Mouse (Mus musculus) right cerebral cortex, adult 18-20 months (tissue): Measurements from ENCODE around the gene Heyl.
"Not testable (repeated sequence)": the region's sequence is repeated elsewhere in the genome, so short reads cannot be mapped to it uniquely, and the experiment has no call there.

Experiments
- DNase-seq: peaks from one replicate; pipeline ENCODE4 v3.0.0; 2022; ENCODE audit warnings: mixed read lengths

The Heyl gene

GRCm38 (mm10) chr4:123235835-123236430, 2.6 kb downstream of the Heyl start:
- no peak for DNase-seq

- no peak for DNase-seq
Observed at GRCm38 (mm10) chr4:123236431-123237031, 3.2 kb downstream of the Heyl start.

DNA sequence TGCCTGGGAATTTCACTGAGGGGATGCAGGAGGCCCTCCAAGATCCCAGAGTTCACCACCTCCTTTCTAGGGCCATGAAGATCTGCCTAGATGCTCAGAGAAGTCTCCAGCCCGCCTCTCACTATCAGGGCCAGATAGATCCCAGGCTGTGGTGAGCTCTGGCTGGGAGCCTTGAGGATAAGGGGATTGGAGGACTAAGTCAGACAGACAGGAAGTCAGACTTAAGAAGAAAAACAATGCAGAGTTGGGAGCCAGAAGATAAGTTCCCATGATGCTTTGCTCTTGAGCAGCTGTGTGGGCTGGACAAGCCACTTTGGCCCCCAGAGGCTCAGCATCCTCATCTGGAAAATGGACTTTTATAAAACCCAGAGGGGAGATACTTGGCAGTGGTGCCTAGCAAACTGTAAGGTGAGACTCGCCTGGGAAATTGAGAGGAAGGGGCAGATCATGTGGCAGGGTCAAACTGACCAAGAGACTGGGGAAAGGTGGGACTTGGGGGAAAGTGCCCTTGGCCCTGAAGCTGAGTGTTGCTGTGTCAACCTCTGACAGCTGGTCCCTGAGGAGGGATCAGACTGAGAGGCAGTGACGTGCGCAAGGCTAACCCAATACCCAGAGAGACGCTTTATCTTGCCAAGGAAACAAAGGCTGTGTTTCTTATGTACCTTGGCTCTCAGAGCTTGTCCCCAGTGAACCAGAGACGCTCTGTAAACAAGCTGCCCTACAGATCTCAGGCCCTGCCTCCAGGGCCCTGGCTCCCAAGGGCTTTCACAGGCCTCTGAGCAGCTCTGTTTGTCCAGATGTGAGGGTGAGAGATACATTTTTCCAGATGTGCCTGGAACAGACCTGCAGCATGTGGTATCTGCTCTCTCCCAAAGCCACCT, 4.3 kb downstream of the Heyl start:
- no peak for DNase-seq

- DNase-seq, result no peak
Observed at GRCm38 (mm10) chr4:123239361-123240203, 6.2 kb downstream of the Heyl start.

DNA sequence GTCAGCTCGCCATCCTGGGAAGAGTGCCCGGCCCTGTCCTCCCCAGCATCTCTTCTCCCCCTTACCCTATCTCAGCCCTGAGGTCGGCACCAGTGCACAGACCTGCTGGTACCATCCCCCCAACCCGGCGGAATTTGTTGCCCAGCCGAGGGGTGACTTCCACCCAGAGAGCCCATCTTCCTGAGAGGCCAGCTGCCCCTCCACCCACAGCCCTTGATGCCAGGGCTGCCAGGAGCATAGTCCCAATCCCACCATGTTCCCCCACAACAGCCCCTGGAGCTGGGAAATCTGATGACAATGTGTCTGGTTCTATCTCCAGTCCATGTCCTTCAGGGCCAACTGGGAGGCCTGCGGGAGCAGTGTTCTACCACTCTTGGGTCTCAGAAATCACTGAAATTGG, 12.9 kb downstream of the Heyl start:
- no peak for DNase-seq

- DNase-seq, result no peak
Observed at GRCm38 (mm10) chr4:123246651-123247050, 13.3 kb downstream of the Heyl start.

GRCm38 (mm10) chr4:123247147-123247880, 14.0 kb downstream of the Heyl start:
- no peak for DNase-seq

GRCm38 (mm10) chr4:123248971-123249567, 15.7 kb downstream of the Heyl start:
- peak; percentile 78 for DNase-seq

DNA sequence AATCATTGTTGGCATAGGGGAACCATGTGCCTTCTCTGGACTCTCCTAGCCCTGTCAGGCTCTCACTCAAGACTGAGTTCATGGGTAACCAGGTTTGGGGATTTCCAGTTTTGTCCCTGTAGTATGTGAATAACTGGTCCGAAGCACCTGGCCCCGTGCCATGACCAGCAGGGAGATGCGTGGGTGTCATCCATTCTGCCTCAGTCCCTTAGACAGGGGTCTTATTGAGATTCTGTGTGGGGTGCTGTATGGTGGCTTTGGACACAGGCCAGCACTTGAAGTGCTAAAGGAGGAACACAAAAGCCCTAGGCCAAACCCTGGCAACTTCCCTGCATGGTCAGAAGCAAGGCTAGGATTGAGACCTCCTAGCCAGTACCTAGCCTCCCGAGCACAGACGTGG, 18.9 kb downstream of the Heyl start:
- no peak for DNase-seq

GRCm38 (mm10) chr4:123254617-123255016, 21.3 kb downstream of the Heyl start:
- DNase-seq, result peak; percentile 38

DNA sequence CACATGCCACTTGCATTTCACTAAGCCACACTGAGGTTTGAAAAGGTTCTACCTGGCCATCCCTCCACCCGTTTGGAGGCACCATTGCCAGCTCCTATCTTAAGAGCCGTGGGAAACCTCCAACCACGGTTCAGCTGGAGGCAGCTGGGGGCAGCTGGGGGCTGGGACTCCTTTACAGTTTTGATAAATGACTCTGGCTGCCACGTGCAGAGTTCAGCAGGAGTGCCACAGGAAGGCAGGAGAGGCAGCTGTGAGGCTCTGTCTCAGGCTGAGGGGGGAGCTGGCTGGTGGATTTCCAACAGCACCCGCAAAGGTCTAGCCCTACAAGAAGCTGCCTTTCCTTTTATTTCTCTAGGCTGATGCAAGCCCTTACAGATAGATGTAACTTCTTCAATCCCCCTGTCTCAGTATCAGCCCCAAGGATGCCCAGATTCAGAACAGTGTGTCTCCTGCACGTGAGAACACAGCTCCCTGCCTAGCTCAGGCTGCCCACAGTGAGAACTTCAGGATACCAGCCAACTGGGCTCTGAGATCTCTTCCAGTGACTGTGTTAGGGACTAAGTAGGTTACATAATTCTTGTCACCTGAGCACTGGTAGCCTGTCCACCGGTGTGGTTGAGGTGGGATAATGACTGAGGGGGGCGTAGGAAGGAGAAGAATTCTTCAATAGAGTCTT, 26.9 kb downstream of the Heyl start:
- no peak for DNase-seq

DNA sequence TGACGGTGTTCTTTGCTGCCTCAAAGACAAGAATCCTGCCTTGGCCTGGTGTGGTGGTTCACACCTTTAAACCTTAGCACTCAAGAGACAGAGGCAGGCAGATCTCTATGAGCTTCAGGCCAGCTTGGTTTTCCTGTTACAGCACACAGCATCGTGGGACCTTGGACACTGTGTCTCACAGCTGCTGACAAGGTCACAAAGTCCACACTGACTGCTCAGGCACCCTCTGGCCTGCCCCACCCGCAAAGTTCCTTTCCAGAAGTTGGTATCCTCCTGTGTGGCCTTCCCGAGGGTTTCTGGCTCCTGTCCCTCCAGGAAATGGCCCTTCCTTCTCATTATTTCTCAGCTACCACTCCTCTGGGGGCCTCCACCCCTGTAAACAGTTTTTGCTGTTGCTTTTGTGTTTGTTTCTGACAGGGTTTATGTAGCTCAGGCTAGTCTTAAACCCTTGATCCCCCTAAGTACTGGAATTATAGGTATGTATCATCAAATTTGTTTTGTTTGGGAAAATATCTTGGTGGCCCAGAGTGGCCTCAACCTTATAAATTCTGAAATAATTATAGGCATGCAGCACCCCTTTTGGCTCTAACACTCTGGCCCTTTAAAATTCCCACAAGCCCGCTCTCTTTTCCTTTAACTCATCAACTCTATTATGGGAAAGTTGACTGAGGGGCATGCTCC, 28.5 kb downstream of the Heyl start, which contains the start of gene Pabpc4:
Gene Pabpc4 (plus strand): TSS at position 631 of the 681 bp plus-strand sequence.
- DNase-seq, result no peak

GRCm38 (mm10) chr4:123271063-123271462, 37.7 kb downstream of the Heyl start:
- DNase-seq, result no peak

GRCm38 (mm10) chr4:123280117-123280516, 46.8 kb downstream of the Heyl start:
- no peak for DNase-seq

DNA sequence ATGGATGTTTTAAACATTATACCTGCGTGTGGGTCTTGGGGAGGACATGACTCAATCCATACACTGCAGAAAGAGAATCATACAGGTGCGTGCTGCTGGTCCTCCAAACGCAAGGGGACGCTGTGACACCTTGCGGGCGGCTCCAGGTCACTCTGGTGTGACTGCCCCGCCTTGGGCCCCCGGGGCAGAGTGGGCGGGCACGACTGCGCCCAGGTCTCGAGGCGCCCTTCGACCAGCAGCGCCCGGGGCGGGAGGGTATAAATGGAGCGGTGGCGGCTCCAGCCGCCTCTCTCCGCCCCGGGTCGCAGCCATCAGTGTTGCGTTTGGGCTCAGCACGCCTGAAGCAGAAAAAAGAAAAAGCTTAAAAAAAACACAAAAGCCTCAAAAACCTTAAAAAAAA, 49.1 kb downstream of the Heyl start:
- peak; percentile 90 for DNase-seq

GRCm38 (mm10) chr4:123282915-123283674, 49.7 kb downstream of the Heyl start:
- DNase-seq, result peak; percentile 29

GRCm38 (mm10) chr4:123283675-123284064, 50.3 kb downstream of the Heyl start:
- DNase-seq, result not testable (repeated sequence)

- no peak for DNase-seq
Observed at GRCm38 (mm10) chr4:123284731-123285624, 51.6 kb downstream of the Heyl start.

DNA sequence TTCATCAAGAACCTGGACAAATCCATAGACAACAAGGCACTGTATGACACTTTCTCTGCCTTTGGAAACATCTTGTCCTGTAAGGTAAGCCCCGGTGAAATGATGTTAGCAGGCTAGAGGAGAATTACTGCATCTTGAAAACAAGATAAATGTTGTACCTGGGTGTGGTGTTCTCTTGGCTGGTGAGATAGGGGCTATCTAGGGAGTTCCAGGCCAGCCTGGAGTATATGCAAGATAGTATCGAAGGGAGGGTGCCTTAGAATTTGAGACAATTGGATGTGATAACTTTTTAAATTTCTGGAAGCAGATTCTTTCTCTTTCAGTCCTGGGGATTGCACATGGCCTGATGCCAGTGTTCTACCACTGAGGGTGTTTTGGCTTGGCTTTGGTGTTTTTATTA, 53.4 kb downstream of the Heyl start:
- DNase-seq, result no peak
